Mouse (Mus musculus): Measurements from ENCODE around the gene Vash1.

The Vash1 gene

GRCm38 (mm10) chr12:86719961-86720639 is 41.6 kb downstream of the Vash1 start:
- no peak for DNase-seq (ENCODE audit: low read depth, low spot score)

DNA sequence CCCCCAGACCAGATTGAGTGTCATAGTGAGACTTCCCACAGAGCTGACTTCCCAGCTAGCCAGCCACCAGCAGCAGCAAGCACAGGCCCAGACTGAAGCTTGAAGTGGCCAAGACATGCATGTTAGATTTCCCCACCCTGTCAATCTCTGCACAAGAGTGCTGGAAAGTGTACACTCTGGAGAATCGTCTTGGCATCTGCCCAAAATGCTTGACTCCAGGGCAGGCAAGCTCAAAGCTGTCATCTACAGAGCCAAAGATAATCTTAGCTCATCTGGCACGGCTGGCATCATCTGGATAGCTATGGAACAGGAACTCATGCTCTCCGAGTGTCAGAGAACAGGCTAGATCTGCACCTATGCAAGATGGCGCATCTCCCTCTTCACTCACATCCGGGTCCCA is 43.0 kb downstream of the Vash1 start:
- DNase-seq (ENCODE audit: low read depth, low spot score): no peak

- no peak for DNase-seq (ENCODE audit: low read depth, low spot score)
Observed at GRCm38 (mm10) chr12:86724300-86724699, 45.8 kb downstream of the Vash1 start.

DNA sequence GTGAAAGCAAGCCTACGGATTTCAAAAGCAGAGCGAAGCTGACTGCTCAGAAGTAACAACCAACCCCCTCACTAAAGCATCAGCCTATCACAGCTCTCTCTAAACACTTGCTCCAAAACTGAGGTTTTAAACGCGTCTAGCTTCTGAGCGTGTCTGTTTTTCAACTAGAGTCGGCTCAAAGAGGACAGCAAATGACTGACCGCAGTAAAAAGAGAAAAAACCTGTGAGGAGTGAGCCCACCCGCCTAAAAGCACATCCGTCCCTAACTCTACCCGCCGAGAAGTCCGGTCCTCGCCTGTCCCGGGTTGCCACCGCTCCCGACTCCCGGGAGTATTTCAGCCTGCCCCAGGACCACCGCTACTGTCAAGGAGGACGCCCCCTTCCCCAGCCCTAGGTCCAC is 47.2 kb downstream of the Vash1 start:
- DNase-seq (ENCODE audit: low read depth, low spot score): no peak

DNA sequence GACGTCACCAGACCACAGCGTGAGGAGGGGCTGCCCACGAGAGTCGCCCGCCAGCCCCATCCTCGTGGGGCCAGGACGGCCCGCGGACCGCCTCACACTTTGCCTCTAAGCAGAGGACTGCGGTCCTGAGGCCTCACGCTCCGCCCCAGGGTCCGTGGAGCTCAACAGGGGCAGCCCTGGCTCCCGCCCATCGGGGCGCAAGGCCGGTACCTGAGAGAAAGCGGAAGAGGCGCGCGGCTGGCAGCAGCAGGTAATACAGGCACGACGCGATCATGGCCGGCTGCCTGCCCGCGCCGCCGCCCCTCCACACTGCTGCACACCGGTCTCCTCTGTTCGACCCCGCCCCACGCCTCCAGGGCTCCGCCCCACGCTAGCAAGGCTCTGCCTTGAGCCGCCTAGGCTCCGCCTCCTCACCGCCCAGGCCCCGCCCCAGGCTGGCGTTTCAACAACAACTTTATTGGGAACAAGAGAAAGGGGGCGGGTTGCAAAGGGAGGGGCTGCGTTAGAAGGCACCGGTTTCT is 47.7 kb downstream of the Vash1 start, which contains the start of gene Angel1:
Gene Angel1, minus strand, starts transcription at position 341 of the 521 bp plus-strand sequence.
- peak; percentile 96 for DNase-seq (ENCODE audit: low read depth, low spot score)

- DNase-seq (ENCODE audit: low read depth, low spot score): no peak
Observed at GRCm38 (mm10) chr12:86734319-86734810, 55.9 kb downstream of the Vash1 start, which contains the start of gene Lrrc74a. Lrrc74a (plus strand) TSS chr12:86734369.

All from WW6 (cell line).